Mouse (Mus musculus): Measurements from ENCODE around the gene Bpifb1.
"Not testable (repeated sequence)": the region's sequence is repeated elsewhere in the genome, so short reads cannot be mapped to it uniquely, and the experiment has no call there.

DNA sequence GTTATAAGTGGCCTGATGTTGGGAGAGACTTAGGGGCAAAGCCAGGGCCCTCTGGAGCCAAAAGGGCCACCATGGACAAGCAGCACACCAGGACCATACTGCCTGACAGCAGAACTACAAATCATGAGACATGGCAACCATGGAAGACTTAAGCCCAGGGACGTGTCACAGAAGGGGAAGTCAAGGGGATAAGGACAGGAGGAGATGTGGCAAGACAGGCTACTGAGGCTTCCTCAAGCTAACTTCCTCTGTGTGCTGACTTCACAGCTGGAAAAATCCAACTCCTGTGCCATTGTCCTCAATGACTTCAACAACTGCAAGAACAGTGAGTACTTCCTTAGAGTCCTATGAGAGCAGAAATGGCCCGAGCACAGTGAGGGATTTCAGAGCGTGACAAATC, 73.8 kb downstream of the Bpifb1 start:
- not testable (repeated sequence) for TF ChIP-seq CTCF (IDR thresholded peaks at IDR 0.05; ENCODE audit: extremely low read depth, insufficient read length, insufficient replicate concordance, low read depth, low read length); POLR2A (IDR thresholded peaks at IDR 0.05; ENCODE audit: low read depth, low read length)
